Mouse (Mus musculus) midbrain, embryonic 11.5 days (tissue): ENCODE measurements around the gene Pot1b. TPM values are rescaled to one million over a fixed set of nuclear protein-coding genes. Genes with fewer than 3 reads are reported as not detected.

Source experiments
- ATAC-seq: fragments of 200-750 bp; cut with Nextera tagmentation; 2 replicates; pipeline ENCODE4 v1.8.0; 2017; ENCODE audit warnings: moderate TSS enrichment, moderate library complexity; ENCODE audit not compliant: low FRiP score
- DNase-seq: peaks from one replicate; pipeline ENCODE4 v3.0.0; 2015; ENCODE audit warnings: low spot score; ENCODE audit errors: missing footprints
- H3K27ac ChIP-seq: fragments of 300-500 bp; sonication (generic); 2 replicates; pipeline ENCODE4 v1.5.1; 2014; ENCODE audit warnings: low read depth, low read length
- H3K27me3 ChIP-seq: fragments of 300-500 bp; sonication (generic); 2 replicates; pipeline ENCODE4 v1.6.1; 2014; ENCODE audit warnings: mild to moderate bottlenecking, low read length, moderate library complexity, mixed read lengths; ENCODE audit not compliant: control insufficient read depth, insufficient read depth
- H3K36me3 ChIP-seq: fragments of 300-500 bp; sonication (generic); 2 replicates; pipeline ENCODE4 v1.6.1; 2014; ENCODE audit warnings: mild to moderate bottlenecking, low read length, moderate library complexity, mixed read lengths; ENCODE audit not compliant: control insufficient read depth, insufficient read depth
- H3K4me1 ChIP-seq: fragments of 300-500 bp; sonication (generic); 2 replicates; pipeline ENCODE4 v1.6.1; 2014; ENCODE audit warnings: low read length; ENCODE audit not compliant: control insufficient read depth, insufficient read depth
- H3K4me2 ChIP-seq: fragments of 300-500 bp; sonication (generic); 2 replicates; pipeline ENCODE4 v1.6.1; 2014; ENCODE audit warnings: mild to moderate bottlenecking, moderate library complexity
- H3K4me3 ChIP-seq: fragments of 300-500 bp; sonication (generic); 2 replicates; pipeline ENCODE4 v1.5.1; 2014; ENCODE audit warnings: low read depth, low read length
- H3K9ac ChIP-seq: fragments of 300-500 bp; sonication (generic); 2 replicates; pipeline ENCODE4 v1.6.1; 2014; ENCODE audit warnings: low read length
- H3K9me3 ChIP-seq: fragments of 300-500 bp; sonication (generic); 2 replicates; pipeline ENCODE4 v1.6.1; 2016; ENCODE audit warnings: low read length; ENCODE audit not compliant: control insufficient read depth
- WGBS: fragments of 180-500 bp; shearing (Covaris S2); extraction: QIAGEN DNeasy Blood & Tissue Kit; methylation state at CpG from one replicate; pipeline ENCODE4 v1.1.7; 2014; 5-methylcytosine and 5-hydroxymethylcytosine counted together
- polyA plus RNA-seq: library from polyadenylated mRNA; unstranded; fragments of >200 nt; fragmentation: Nextera tagmentation; extraction: Ambion mirVana; gene quantifications from 2 replicates; pipeline ENCODE4 v1.2.1, GENCODE M21; 2014

Pot1b gene
- 7.7 and 8.1 TPM in 2 replicates for polyA plus RNA-seq

DNA sequence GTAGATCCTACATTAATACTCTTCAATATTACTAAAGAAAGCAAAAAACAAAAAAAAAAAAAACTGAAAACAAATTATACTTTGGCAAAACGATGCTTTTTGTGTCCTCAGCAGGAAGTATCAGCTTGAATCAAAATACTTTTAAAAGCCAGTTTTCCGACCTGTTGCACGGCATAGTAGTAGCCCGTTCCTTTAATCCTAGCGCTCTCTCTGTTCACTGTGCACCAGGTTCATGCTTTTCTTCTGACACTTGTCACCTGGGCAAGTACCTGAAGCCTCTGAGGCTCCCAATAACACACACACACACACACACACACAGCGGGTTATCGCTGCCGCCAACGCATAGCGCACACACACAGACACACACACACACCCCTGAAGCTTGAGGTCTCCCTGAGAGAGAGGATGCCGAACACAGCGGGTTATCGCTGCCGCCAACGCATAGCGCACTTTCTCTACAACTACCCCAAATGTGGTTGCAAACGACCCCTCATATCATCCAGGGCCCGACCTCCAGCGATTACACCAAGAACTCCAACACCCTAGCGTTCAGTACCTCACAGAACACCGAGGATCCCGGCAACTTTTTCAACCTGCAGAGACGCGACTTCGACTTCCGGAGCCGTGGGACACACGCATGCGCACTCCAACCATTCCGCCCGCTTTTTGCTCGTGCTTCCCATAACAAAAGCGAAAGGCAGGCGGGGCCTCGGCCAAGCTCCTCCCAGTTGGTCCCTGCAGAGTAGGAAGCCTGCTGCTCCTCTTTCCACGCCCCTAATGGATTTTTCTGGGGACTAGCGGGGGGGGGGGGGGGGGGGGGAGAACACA is at the start of gene Pot1b:
Pot1b (minus strand) TSS at position 645 of the 828 bp plus-strand sequence.
- Histone ChIP-seq H3K9me3 (no peaks in the 10 kb centered on the region), H3K27ac (no peak within 1 kb of the TSS), H3K4me2 (peak within 1 kb of the TSS; percentile 51), H3K36me3 (0 out of 2 replicates have a peak, but pooled peaks cover 2% of the 10 kb centered on the region), H3K4me3 (peak within 1 kb of the TSS; percentile 68), H3K27me3 (no peaks in the 10 kb centered on the region), H3K9ac (peak within 1 kb of the TSS; percentile 76), H3K4me1 (no peaks in the 10 kb centered on the region)
- DNase-seq: peak; percentile 100
- under 1% methylated on average over 37 of the region's 37 CpGs for WGBS
- peak; percentile 100 for ATAC-seq

- Histone ChIP-seq H3K4me3 (no peak overlapping the region), H3K36me3 (no peaks in the 10 kb centered on the region), H3K27ac (no peak overlapping the region), H3K9ac (no peak overlapping the region), H3K27me3 (no peaks in the 10 kb centered on the region), H3K4me1 (no peaks in the 10 kb centered on the region), H3K9me3 (no peaks in the 10 kb centered on the region), H3K4me2 (no peak overlapping the region)
- WGBS: 83% methylated on average over 2 of the region's 2 CpGs
- no peak for ATAC-seq
- DNase-seq: no peak
These were observed 38.7 kb upstream of the Pot1b start for GRCm38 (mm10) chr17:55751170-55751569.

DNA sequence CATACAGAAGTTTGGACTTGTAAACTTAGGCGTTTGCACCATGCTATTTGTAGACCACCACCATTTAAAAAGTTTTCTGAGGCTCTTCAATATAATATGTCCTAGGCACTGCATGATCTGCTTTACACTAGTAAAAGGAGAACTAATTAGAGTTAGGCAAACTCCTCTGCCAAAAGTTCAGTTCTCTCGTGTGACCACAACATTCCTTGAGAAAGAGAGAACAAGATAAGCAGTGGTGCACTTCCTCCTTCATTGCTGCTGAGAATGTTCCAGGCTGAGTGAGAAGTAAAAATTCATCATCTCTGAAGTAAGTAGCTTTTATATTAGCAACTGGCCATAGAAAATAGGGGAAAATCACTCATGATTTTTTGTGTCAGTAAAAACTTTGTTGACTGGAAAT is 37.4 kb upstream of the Pot1b start, which contains the start of gene Adgre4:
Adgre4 (plus strand) TSS at position 199 of the 400 bp plus-strand sequence.
- no peak for ATAC-seq
- WGBS: 74% methylated on average over 2 of the region's 2 CpGs

DNA sequence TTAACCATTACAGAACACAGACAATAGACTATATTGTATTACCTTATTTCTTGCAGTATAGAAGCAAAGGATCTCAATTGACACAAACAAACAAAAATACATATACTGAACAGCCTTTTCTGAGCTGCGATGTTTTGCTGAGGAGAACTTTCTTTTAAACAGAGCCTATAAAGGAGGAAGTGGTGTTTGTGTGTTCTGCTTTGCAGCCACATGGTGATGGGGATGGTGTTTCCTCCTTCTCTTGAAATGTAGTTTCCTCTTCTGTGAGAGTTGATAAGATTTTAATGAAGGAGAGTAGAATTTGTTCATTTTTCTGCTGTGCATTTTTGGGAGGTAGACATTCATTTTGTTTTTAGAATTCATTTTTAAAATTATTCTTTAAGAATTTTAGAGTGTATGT is 24.2 kb upstream of the Pot1b start:
- no peak overlapping the region for H3K4me3 ChIP-seq
- no peaks in the 10 kb centered on the region for H3K9me3 ChIP-seq
- DNase-seq (no peak), ATAC-seq (no peak)
- no peaks in the 10 kb centered on the region for H3K4me1 ChIP-seq
- no peak overlapping the region for H3K27ac ChIP-seq
- H3K27me3 ChIP-seq: no peaks in the 10 kb centered on the region
- no peak overlapping the region for H3K9ac ChIP-seq
- H3K36me3 ChIP-seq: no peaks in the 10 kb centered on the region
- no peak overlapping the region for H3K4me2 ChIP-seq
- 83% methylated on average over 1 of the region's 1 CpGs for WGBS

More for the DNA sequence above, 37.4 kb upstream of the Pot1b start, which contains the start of gene Adgre4:
- Histone ChIP-seq H3K4me3 (no peak within 1 kb of the TSS), H3K4me2 (no peak within 1 kb of the TSS), H3K9ac (no peak within 1 kb of the TSS), H3K27ac (no peak within 1 kb of the TSS), H3K27me3 (no peaks in the 10 kb centered on the region), H3K4me1 (no peaks in the 10 kb centered on the region), H3K36me3 (no peaks in the 10 kb centered on the region), H3K9me3 (no peaks in the 10 kb centered on the region)
- no peak for DNase-seq

GRCm38 (mm10) chr17:55726193-55726592 is 13.8 kb upstream of the Pot1b start:
- Histone ChIP-seq H3K4me3 (no peak overlapping the region), H3K9me3 (no peaks in the 10 kb centered on the region), H3K27me3 (no peaks in the 10 kb centered on the region), H3K4me2 (no peak overlapping the region), H3K9ac (no peak overlapping the region), H3K36me3 (no peaks in the 10 kb centered on the region), H3K27ac (no peak overlapping the region), H3K4me1 (no peaks in the 10 kb centered on the region)
- 78% methylated on average over 2 of the region's 2 CpGs for WGBS
- ATAC-seq (no peak), DNase-seq (no peak)

DNA sequence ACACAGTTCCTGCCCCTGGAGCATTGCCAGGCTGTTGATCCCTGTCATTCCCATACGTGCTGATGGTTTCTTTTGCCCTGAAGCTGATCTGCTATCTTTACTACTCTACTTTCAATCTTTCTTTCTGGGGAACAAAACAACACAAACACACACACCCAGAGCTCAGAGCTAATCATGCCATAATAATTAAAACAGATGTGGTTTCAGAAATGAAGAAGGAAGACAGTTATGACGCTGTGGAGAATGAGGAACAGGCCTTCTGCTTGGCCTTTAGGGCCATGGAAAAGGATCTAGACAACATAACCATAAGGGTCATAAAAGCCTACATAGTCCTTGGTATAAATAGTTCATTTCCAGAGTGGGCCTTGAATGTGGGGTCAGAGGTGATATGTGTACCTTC is 9.8 kb upstream of the Pot1b start:
- Histone ChIP-seq H3K4me2 (no peak overlapping the region), H3K4me1 (no peaks in the 10 kb centered on the region), H3K27me3 (no peaks in the 10 kb centered on the region), H3K9ac (no peak overlapping the region), H3K27ac (no peak overlapping the region), H3K36me3 (no peaks in the 10 kb centered on the region), H3K4me3 (no peak overlapping the region), H3K9me3 (no peaks in the 10 kb centered on the region)
- WGBS: 79% methylated on average over 2 of the region's 2 CpGs
- no peak for DNase-seq
- no peak for ATAC-seq

- ATAC-seq (no peak), DNase-seq (no peak)
- H3K36me3 ChIP-seq: no peaks in the 10 kb centered on the region
- no peak overlapping the region for H3K4me2 ChIP-seq
- H3K9me3 ChIP-seq: no peaks in the 10 kb centered on the region
- no peaks in the 10 kb centered on the region for H3K4me1 ChIP-seq
- H3K4me3 ChIP-seq: no peak overlapping the region
- no peak overlapping the region for H3K9ac ChIP-seq
- 83% methylated on average over 1 of the region's 1 CpGs for WGBS
- H3K27ac ChIP-seq: no peak overlapping the region
- H3K27me3 ChIP-seq: no peaks in the 10 kb centered on the region
These were observed 8.8 kb upstream of the Pot1b start for GRCm38 (mm10) chr17:55721270-55721669.

DNA sequence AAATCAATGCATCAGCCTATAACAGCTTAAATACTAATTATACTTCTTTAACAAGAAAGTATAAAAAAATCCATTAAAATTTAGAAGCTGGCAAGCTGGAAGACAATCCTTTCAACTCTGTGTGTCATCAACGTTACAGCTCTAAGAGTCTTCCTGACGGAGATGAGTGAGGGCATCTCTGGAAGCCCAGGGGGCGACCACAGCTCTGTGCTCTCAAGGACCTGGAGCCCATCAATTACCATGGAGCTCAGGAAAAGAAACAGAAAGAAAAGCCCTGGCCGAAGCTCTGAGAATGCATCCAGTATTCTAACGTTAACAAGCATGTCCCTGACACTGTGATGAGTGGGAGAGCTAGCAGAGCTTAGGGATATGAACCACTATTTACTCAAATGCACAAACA is 9.6 kb downstream of the Pot1b start:
- H3K9ac ChIP-seq: no peak overlapping the region
- 78% methylated on average over 5 of the region's 5 CpGs for WGBS
- peak; percentile 48 for ATAC-seq

DNA sequence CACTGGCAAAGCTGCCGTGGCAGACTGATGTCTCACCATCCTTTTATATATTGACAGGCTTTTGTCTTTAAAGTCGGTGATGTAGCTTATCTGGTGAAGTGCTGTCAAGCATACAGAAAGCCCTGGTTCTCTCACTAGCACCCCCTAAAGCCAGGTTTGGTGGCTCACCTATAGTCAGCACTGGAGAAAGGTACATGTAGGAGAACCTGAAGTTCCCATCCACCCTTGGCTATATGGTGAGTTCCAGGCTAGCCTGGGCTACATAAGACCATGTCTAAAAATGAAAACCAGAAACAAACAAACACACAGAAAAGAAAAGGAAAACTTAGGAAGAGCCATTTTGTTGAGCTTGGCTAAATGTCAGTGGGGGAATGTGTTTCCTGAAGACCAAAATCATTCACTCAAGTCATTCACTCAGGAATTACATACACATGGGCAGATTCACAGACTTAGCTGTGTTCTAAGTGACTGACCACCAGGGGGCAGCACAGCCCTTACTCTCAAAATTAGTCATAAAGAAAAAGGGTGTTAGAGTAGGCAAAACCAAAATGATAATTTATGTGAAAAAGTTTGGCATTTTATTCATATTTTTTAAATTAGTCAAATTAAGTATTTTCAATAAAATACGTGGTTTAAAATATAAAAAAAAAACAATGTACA is 10.1 kb downstream of the Pot1b start:
- Histone ChIP-seq H3K4me1 (no peaks in the 10 kb centered on the region), H3K36me3 (peaks cover 1% of the 10 kb centered on the region; the same call in 1 of the 2 replicates), H3K9me3 (no peaks in the 10 kb centered on the region), H3K9ac (no peak overlapping the region), H3K27ac (no peak overlapping the region), H3K4me3 (no peak overlapping the region), H3K4me2 (no peak overlapping the region), H3K27me3 (no peaks in the 10 kb centered on the region)
- DNase-seq: peak; percentile 97
- ATAC-seq: peak; percentile 75
- WGBS: 65% methylated on average over 3 of the region's 3 CpGs

More for the DNA sequence above, 9.6 kb downstream of the Pot1b start:
- no peak overlapping the region for H3K4me2 ChIP-seq
- no peaks in the 10 kb centered on the region for H3K4me1 ChIP-seq
- H3K9me3 ChIP-seq: no peaks in the 10 kb centered on the region
- H3K27me3 ChIP-seq: no peaks in the 10 kb centered on the region
- no peak overlapping the region for H3K4me3 ChIP-seq
- no peak overlapping the region for H3K27ac ChIP-seq
- no peaks in the 10 kb centered on the region; the same call in 1 of the 2 replicates for H3K36me3 ChIP-seq
- no peak for DNase-seq
